Mouse (Mus musculus) kidney, postnatal 25 days (tissue): ENCODE measurements at regions not wholly inside any gene's neighbourhood (a gene's known extent, or its start where the extent isn't known, plus 50 kb on each side); places are given as distances from the start of the nearest gene placed in this dataset.

Experiments
- DNase-seq, 2 experiments: peaks; one replicate each; pipeline ENCODE4 v3.0.0; 2021; ENCODE audit warnings: mixed read lengths in 2 of 2

DNA sequence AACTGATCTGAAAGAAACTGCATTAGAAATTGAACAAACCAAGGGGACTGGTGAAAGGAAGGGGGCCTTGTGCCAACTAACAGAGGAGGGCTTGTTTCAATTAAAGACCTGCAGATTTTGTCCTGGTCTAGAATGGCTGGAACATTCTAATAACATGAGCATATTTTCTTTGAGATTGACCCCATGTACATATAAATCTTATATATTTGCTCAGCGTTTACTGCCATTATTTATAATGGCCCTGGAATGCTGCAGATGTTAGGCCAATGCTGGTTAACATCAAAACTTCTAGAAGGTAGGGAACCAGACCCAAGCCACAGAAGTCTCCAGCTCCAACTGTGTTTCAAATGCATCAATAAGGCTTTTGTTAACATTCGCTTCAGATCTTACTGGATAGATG is 326.4 kb downstream of the Tns1 start:
- no peak for DNase-seq

GRCm38 (mm10) chr1:73797413-73797812 is 326.8 kb downstream of the Tns1 start:
- no peak for DNase-seq

- DNase-seq, result no peak
These were observed 330.4 kb downstream of the Tns1 start for GRCm38 (mm10) chr1:73793871-73794270.

DNA sequence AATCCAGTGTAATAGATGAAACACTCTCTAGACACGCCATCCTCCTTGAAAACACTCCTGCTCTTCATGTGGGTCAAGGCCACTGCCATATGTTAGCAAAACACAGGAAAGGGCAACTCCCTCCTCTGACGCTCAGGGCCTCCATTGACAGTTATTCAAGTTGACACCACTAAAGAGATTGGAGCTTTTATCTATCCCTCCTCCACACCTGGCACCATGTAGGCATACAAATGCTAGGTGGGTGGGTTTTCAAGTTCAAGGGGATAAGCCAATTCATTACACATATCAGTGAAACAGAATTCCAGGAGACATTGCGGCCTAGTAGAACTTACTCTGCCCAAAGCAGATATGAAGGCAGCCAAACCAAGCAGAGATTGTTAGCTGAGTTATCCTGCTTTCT is 331.0 kb downstream of the Tns1 start:
- no peak for DNase-seq

- no peak for DNase-seq
These were observed 331.9 kb downstream of the Tns1 start for GRCm38 (mm10) chr1:73792311-73792710.

GRCm38 (mm10) chr1:73787666-73788065 is 336.6 kb downstream of the Tns1 start:
- DNase-seq, result no peak

DNA sequence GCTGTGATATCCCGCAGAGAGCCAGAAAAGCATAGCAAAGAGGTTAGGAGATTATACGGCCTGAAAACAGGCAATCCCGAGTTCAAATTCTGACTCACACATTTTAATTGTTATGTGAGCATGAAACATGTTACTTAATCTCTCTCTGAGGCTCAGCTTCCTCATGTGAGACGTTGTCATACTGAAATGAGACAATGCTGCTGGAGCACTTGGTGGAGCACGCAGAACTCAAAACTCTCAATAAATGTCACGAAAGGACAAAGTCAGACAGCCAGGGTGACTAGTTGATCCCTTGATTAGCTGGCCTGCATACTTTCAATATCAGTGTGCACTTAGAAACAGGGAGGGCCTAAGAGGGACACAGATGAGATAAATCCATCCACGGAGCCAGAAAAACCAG is 337.0 kb downstream of the Tns1 start:
- no peak for DNase-seq

DNA sequence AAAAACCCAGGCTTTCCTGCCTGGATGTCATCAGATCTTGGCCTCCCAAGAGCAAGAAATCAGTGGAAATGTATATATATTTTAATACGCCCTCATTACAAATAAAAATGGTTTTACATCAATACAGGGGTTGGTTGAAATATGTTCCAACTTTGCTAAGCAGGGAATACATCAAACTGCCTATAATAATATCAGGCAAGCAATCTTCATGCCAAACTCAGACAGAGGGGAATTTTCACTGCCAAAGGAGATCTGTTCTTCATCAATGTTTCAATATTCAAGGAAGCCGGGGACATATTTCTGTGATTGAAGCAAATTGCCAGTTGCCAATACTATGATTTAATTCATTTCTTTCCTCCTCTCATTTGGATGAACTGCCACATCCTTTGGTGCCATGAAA is 340.9 kb downstream of the Tns1 start:
- DNase-seq, result no peak

DNA sequence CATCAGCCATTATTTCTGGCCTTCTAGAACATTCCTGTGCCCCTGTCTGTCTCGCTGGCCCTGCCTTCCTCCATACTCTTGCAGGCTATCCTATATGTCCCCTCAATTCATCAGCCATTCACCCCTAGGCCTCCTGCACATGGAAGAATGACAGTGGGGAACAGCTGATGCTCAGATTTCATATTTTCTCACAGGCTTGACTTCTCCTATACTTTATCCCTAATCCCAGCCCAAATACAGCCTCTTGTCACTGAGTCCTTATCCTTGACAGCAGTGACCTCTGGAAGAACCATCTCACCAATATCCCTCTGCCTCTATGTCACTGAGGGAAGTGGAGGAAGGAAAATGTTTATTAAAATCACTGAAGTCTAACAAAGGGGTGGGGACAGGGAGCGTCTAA is 341.4 kb downstream of the Tns1 start:
- DNase-seq, result no peak

GRCm38 (mm10) chr1:73771773-73772172 is 352.5 kb downstream of the Tns1 start:
- no peak for DNase-seq

DNA sequence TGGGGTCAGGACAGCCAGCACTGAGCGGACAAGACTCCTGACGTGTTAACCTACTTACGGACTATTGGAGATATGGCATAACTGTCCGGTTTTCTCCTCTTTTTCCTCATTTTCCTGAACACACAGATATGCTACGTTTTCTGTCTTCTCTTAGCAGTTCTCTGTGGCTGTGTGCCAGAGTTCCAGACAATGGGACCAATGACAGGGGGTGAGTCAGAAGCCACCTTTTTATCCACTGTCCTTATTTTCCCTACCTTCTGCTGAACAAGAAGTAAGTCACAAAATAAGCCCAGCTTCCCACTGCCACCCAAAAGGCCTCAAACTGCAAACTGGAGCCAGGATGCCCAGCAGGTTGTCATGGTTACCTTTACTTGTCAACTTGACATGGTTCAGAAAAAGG is 353.6 kb downstream of the Tns1 start:
- peak in 1 of 2 experiments; percentile 16 for DNase-seq

- no peak for DNase-seq
These were observed 359.5 kb downstream of the Tns1 start for GRCm38 (mm10) chr1:73764611-73765333.

DNA sequence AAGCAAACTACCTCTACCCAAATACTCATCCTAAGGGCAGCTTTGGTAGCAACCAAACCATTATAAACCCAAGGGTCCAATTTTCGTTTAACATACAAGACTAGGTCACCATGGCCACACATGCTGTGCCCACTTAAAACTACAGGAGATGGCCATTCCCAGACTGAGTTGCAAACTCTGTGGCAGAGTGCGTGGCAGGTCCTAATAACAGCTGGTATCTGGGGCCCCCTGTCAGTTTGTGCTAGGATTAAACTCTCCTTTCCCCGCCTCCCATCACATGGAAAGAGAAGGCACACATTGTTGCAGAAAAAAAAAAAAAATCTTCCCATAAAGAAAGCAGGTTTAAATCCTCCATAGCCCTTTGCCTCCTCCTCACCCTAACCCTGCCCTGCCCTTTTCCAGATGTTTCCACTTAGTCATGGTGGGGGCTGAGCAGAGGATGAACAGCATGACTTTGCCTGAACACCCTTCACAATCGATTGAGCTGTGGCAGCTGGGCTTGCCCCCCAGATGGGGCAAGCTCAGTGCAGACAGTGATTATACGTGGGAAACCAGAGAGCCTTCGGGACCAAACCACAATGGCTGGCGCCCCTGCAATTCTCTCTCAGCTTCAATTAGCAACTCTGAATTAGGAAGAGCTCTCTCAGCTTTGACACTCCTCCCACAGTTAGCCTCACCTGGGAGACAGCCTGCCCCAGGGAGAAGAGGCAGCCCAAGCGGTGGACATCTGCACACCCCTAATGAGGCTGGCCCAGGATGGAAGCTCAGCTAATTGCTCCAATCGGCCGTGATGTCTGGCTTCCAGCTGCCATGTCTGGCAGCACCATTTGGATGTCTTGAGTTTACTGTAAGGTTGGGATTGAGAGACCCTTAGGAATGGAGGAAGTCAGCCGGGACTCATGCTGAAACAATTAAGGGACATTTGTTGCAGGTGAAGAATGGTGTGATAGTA is 365.9 kb downstream of the Tns1 start:
- no peak for DNase-seq

DNA sequence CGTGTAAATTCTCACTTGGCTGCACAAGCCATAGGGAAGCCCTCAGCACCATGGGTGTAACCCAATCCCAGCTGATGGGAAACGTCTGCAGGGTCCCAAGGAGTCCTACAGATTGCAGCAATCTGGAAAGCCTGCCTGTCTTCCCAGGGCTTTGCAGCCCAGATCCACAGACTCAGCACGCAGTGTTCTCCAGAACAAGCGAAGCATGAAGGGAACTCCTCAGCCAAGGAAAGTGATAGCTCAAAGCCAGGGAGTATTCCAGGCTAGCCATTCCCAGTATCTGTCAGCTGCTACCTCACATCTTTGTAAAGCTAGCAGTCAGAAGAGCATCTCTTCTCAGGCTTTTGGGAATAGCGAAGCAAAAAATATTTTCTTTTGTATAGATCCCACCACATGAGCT is 368.5 kb downstream of the Tns1 start:
- DNase-seq, result no peak

DNA sequence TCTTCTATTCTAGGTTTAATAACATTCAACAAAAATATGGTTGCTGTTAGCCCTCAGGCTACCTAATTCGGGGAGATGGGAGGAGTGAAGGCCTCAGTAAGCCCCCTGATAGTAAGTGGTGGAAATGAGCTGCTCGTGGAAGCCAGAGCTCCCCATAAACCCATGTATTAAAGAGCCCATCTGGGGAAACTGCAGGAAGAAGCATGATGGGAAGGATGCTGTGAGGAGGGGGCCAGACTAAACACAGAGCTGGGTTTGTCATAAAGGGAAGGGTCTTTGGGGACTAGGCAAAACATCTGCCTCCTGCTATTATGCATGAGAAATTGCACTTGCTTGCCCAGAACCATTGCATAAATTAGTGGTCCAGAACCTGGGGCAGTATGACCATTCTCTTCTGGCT is 369.3 kb downstream of the Tns1 start:
- DNase-seq, result no peak

GRCm38 (mm10) chr1:73753157-73753556 is 371.1 kb downstream of the Tns1 start:
- no peak for DNase-seq

DNA sequence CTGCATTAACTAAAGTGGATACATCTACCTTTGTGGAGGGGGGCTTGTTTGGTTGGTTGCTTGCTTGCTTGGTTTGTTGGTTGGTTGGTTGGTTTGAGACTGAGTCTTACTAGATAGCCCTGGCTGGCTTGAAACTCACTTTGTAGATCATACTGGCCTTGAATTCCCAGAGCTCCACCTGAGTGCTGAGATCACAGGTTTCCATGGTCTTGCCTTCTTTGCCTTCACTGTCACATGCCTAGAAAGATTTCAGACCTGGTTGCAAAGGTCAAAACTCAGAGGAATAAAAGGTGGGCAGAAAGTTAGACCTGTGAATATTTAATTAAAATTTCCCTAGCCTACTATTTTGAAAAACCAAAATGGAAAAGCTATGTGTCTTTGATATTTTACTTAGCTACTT is 375.5 kb downstream of the Tns1 start:
- DNase-seq, result no peak

GRCm38 (mm10) chr1:73744555-73745234 is 379.6 kb downstream of the Tns1 start:
- DNase-seq, result no peak

DNA sequence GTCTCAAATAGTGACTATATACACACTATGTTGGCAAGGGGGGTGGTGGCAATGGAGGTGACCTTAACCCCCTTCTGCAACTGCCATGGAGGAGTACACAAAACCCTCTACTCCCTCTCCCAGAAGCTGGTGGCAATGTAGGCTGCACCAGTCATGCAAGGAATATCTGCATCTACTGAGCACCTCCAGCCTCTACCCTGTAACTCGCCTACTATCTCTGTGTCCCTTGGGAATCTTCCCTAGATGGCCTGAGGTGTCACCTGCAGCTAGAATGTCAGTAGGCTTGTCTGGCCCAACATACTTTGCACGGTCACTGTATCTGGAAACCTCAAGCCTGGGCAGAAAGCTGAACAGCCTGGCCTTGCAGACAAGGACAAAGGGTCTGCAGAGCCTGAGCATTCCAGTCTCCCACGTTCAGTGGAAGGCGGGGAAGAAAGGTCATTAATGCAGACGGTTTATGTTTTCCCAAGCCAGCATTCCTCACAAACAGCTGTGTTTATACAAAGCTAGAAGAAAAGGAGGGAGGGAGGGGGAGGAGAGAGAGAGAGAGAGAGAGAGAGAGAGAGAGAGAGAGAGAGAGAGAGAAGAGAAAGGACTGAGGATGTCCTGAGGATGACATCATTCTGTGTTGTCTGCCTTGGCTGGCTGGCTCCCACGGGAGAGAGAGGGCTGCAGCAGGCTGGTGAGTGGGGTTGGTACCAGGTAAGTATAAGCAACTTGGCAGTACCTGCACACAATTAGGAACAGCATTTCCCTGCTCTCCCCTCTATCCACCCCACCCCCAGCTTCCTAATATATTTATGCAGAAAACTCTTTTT is 380.3 kb downstream of the Tns1 start:
- no peak for DNase-seq

- peak; percentile 79 to 81 for DNase-seq
These were observed 387.2 kb downstream of the Tns1 start for GRCm38 (mm10) chr1:73737083-73737482.

- no peak for DNase-seq
These were observed 395.9 kb downstream of the Tns1 start for GRCm38 (mm10) chr1:73728377-73728776.

DNA sequence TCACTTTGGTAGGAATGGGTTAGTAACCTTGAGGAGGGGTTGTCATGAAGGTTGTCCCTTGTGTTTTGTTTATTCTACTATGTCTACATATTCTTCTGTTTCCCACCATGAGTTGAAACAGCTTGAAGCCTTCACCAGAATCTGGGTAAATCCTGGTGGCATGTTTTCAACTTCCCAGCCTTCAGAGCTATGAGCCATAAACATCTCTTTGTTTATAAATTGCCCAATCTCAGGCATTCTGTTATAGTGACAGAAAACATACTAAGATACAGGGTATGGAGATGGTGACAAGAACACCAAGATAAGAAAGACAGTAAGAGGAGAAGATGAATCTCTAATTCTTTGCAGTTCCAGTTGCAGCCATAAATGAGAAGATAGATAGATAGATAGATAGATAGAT is 396.5 kb downstream of the Tns1 start:
- DNase-seq, result no peak

DNA sequence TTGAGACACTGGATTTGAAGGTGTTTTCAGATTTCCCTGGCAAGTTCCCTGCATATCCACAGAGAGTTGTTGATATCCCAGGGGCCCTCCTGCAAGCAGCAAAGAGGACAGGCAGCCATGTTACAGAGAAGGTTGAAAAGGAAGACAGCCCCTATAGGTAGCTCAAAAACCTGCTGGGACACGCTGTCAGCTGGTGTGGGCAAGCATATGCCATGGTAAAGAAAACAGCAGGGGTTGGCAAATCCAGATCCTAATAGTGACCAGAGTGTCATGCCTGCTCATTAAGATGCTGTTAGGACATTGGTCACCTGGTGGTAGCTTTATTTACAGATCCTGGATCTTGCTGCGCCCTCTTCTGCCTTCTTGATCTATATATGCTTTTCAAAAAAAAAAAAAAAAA is 397.6 kb downstream of the Tns1 start:
- DNase-seq, result no peak
